Mouse (Mus musculus) spleen, postnatal 36 days (tissue): Measurements from ENCODE around the gene Esrrg.

Experiments used
- DNase-seq, 2 experiments: peaks; one replicate each; pipeline ENCODE4 v3.0.0; 2022; ENCODE audit warnings: low spot score in 2 of 2, mixed read lengths in 1 of 2

Esrrg gene

GRCm38 (mm10) chr1:187907407-187907806, 298.8 kb downstream of the Esrrg start:
- no peak for DNase-seq

GRCm38 (mm10) chr1:187907871-187908270, 299.3 kb downstream of the Esrrg start:
- DNase-seq, result no peak

GRCm38 (mm10) chr1:187910718-187911117, 302.1 kb downstream of the Esrrg start:
- DNase-seq, result no peak

GRCm38 (mm10) chr1:187911201-187911600, 302.6 kb downstream of the Esrrg start:
- DNase-seq, result no peak

GRCm38 (mm10) chr1:187918303-187918702, 309.7 kb downstream of the Esrrg start:
- DNase-seq, result no peak

- no peak for DNase-seq
Measured at GRCm38 (mm10) chr1:187918939-187919338, 310.3 kb downstream of the Esrrg start.

- no peak for DNase-seq
Measured at GRCm38 (mm10) chr1:187920156-187920777, 311.7 kb downstream of the Esrrg start.

GRCm38 (mm10) chr1:187931146-187931545, 322.6 kb downstream of the Esrrg start:
- DNase-seq, result no peak

- no peak for DNase-seq
Measured at GRCm38 (mm10) chr1:187938652-187939051, 330.1 kb downstream of the Esrrg start.

- no peak for DNase-seq
Measured at GRCm38 (mm10) chr1:187939078-187939477, 330.5 kb downstream of the Esrrg start.

GRCm38 (mm10) chr1:187951506-187951905, 342.9 kb downstream of the Esrrg start:
- DNase-seq, result no peak

- no peak for DNase-seq
Measured at GRCm38 (mm10) chr1:187956702-187957101, 348.1 kb downstream of the Esrrg start.

- no peak for DNase-seq
Measured at GRCm38 (mm10) chr1:187959192-187959591, 350.6 kb downstream of the Esrrg start.

GRCm38 (mm10) chr1:187961452-187961851, 352.9 kb downstream of the Esrrg start:
- DNase-seq, result no peak

GRCm38 (mm10) chr1:187964829-187965760, 356.5 kb downstream of the Esrrg start:
- DNase-seq, result no peak

- no peak for DNase-seq
Measured at GRCm38 (mm10) chr1:187965921-187966320, 357.3 kb downstream of the Esrrg start.

- no peak for DNase-seq
Measured at GRCm38 (mm10) chr1:187968379-187968778, 359.8 kb downstream of the Esrrg start.

- DNase-seq, result no peak
Measured at GRCm38 (mm10) chr1:187969491-187969890, 360.9 kb downstream of the Esrrg start.

GRCm38 (mm10) chr1:187974396-187974795, 365.8 kb downstream of the Esrrg start:
- DNase-seq, result no peak

GRCm38 (mm10) chr1:187975465-187976352, 367.1 kb downstream of the Esrrg start:
- DNase-seq, result no peak

GRCm38 (mm10) chr1:187976353-187976730, 367.8 kb downstream of the Esrrg start:
- DNase-seq, result no peak

GRCm38 (mm10) chr1:187981028-187981427, 372.4 kb downstream of the Esrrg start:
- no peak for DNase-seq
